Mouse (Mus musculus): Measurements from ENCODE around the gene 9230110F15Rik.
"Not testable (repeated sequence)": the region's sequence is repeated elsewhere in the genome, so short reads cannot be mapped to it uniquely, and the experiment has no call there.

The 9230110F15Rik gene

GRCm38 (mm10) chr9:35844050-35844449, at the start of gene 9230110F15Rik:
Gene 9230110F15Rik, minus strand, starts transcription at chr9:35844150.
- no peak for DNase-seq (ENCODE audit: low read depth, low spot score)

DNA sequence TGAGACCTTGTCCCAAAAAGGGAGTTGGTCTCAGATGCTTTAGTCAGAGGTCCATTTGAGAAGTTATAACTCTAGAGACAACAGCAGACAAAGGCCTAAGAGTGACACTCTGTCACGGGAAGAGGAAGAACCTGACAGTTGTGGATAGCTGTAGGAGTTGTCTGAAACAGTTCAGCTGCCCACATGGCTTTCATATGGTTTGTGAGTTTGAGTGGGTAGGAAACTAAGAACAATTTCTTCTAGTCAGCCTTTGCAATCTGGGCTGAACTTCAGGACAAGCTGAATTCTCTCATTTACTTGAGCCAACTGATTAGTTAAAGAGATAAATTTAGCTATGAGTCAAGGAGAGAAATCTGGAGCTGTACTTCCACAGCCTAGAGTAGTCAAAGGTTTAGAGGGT, 49.2 kb upstream of the 9230110F15Rik start:
- DNase-seq (ENCODE audit: low read depth, low spot score): not testable (repeated sequence)

DNA sequence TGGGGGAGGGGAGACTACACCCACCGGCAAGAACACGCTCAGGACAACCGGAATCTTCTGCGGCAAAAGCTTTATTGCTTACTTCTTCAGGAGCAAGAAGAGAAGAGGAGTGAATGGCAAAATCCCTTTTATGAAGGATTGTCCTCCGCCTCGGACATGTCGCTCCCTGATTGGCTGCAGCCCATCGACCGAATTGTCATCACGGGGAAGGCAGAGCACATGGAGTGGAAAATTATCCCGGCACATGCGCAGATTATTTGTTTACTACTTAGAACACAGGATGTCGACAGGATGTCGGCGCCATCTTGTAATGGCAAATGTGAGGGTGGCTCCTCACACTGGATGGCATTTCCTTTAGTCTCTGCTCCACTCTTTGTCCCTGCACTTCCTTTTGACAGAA, 26.1 kb downstream of the 9230110F15Rik start:
- DNase-seq (ENCODE audit: low read depth, low spot score): not testable (repeated sequence)

GRCm38 (mm10) chr9:35798146-35798545, 45.8 kb downstream of the 9230110F15Rik start:
- DNase-seq (ENCODE audit: low read depth, low spot score): no peak

DNA sequence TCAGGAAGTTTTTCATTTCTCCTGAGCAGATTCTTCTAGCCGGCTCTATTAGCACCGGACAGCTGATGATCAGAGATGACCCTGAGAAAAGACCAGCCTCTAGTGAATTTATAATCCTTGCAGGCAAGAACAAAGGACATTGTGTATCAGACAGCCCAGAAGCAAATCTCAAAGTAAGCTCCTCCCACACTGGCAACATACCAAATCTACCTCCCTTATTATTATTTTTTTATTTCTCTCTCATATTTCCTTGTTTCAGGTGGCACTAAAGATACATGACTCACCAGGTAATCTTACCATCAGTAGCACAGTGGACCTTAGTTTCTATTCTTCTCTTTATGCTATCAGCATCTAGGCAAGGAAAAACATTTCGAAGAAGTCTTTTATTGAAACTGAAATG, 53.9 kb downstream of the 9230110F15Rik start, which contains the start of the genes Gm27235 and D730048I06Rik:
Gene Gm27235, minus strand, starts transcription at position 101 of the 400 bp plus-strand sequence.
Gene D730048I06Rik, minus strand, starts transcription at position 112 of the 400 bp plus-strand sequence.
- no peak for DNase-seq (ENCODE audit: low read depth, low spot score)

Data from c-Kit-negative CD71-positive TER-119-positive erythroid progenitor cells, embryonic 14.5 days (primary cell).